Mouse (Mus musculus): ENCODE results near the gene Repin1. TPM values are rescaled to one million over a fixed set of nuclear protein-coding genes. Genes with fewer than 3 reads are reported as not detected.
A peak's percentile ranks its signal among the peaks of the same experiment; 100 is the strongest.

The Repin1 gene
- polyA plus RNA-seq, 1 experiment from 2014 or later, result 48.9 TPM

GRCm38 (mm10) chr6:48566312-48566711, 27.4 kb upstream of the Repin1 start:
- Histone ChIP-seq H3K4me3 (no peak overlapping the region), H3K27me3 (replicated peaks) (no peaks in the 10 kb centered on the region), H3K9me3 (no peaks in the 10 kb centered on the region), H3K9ac (no peak overlapping the region), H3K36me3 (replicated peaks) (0 out of 2 replicates have a peak, but pooled peaks cover 17% of the 10 kb centered on the region), H3K27ac (no peak overlapping the region), H3K4me1 (no peaks in the 10 kb centered on the region), H3K4me2 (no peak overlapping the region)
- 64% methylated on average over 5 of the region's 5 CpGs for WGBS
- ATAC-seq (replicated peaks), result no peak; the same call in 1 of the 2 replicates

GRCm38 (mm10) chr6:48568036-48568984, 25.4 kb upstream of the Repin1 start:
- Histone ChIP-seq H3K9me3 (no peaks in the 10 kb centered on the region), H3K4me2 (no peak overlapping the region), H3K9ac (no peak overlapping the region), H3K4me3 (no peak overlapping the region), H3K4me1 (no peaks in the 10 kb centered on the region), H3K27ac (no peak overlapping the region), H3K27me3 (replicated peaks) (no peaks in the 10 kb centered on the region), H3K36me3 (replicated peaks) (0 out of 2 replicates have a peak, but pooled peaks cover 17% of the 10 kb centered on the region)
- 84% methylated on average over 21 of the region's 21 CpGs for WGBS
- ATAC-seq (replicated peaks), result 0 out of 2 replicates have a peak, but pooled peaks have one; percentile 37

GRCm38 (mm10) chr6:48569065-48569807, 24.4 kb upstream of the Repin1 start:
- no peak for ATAC-seq (replicated peaks)
- Histone ChIP-seq H3K9me3 (no peaks in the 10 kb centered on the region), H3K4me1 (no peaks in the 10 kb centered on the region), H3K36me3 (replicated peaks) (0 out of 2 replicates have a peak, but pooled peaks cover 17% of the 10 kb centered on the region), H3K4me3 (no peak overlapping the region), H3K4me2 (no peak overlapping the region), H3K27me3 (replicated peaks) (no peaks in the 10 kb centered on the region), H3K9ac (no peak overlapping the region), H3K27ac (no peak overlapping the region)
- WGBS, result 87% methylated on average over 8 of the region's 8 CpGs

- Histone ChIP-seq H3K27me3 (replicated peaks) (no peaks in the 10 kb centered on the region), H3K36me3 (replicated peaks) (0 out of 2 replicates have a peak, but pooled peaks cover 8% of the 10 kb centered on the region), H3K27ac (no peak overlapping the region), H3K4me1 (no peaks in the 10 kb centered on the region), H3K9me3 (no peaks in the 10 kb centered on the region), H3K4me3 (no peak overlapping the region), H3K4me2 (no peak overlapping the region), H3K9ac (no peak overlapping the region)
- ATAC-seq (replicated peaks), result no peak
- 91% methylated on average over 5 of the region's 5 CpGs for WGBS
These were observed 21.7 kb upstream of the Repin1 start for GRCm38 (mm10) chr6:48572014-48572413.

GRCm38 (mm10) chr6:48572572-48573061, 21.1 kb upstream of the Repin1 start, which contains the start of gene Rarres2:
TSS of gene Rarres2 (minus strand) at chr6:48572789.
- Histone ChIP-seq H3K4me1 (no peaks in the 10 kb centered on the region), H3K4me3 (no peak within 1 kb of the TSS), H3K9me3 (no peaks in the 10 kb centered on the region), H3K27ac (no peak within 1 kb of the TSS), H3K4me2 (no peak within 1 kb of the TSS), H3K27me3 (replicated peaks) (no peaks in the 10 kb centered on the region), H3K9ac (no peak within 1 kb of the TSS), H3K36me3 (replicated peaks) (0 out of 2 replicates have a peak, but pooled peaks cover 8% of the 10 kb centered on the region)
- ATAC-seq (replicated peaks), result no peak
- 40% methylated on average over 6 of the region's 6 CpGs for WGBS

- Histone ChIP-seq H3K4me1 (no peaks in the 10 kb centered on the region), H3K27ac (no peak overlapping the region), H3K9ac (no peak overlapping the region), H3K27me3 (replicated peaks) (no peaks in the 10 kb centered on the region), H3K4me2 (no peak overlapping the region), H3K9me3 (no peaks in the 10 kb centered on the region), H3K4me3 (no peak overlapping the region), H3K36me3 (replicated peaks) (0 out of 2 replicates have a peak, but pooled peaks cover 8% of the 10 kb centered on the region)
- ATAC-seq (replicated peaks), result no peak
- 78% methylated on average over 10 of the region's 10 CpGs for WGBS
These were observed 20.4 kb upstream of the Repin1 start for GRCm38 (mm10) chr6:48573280-48573679.

GRCm38 (mm10) chr6:48573981-48574380, 19.7 kb upstream of the Repin1 start:
- no peaks in the 10 kb centered on the region for H3K27me3 ChIP-seq (replicated peaks)
- H3K4me1 ChIP-seq, result no peaks in the 10 kb centered on the region
- H3K36me3 ChIP-seq (replicated peaks), result 0 out of 2 replicates have a peak, but pooled peaks cover 8% of the 10 kb centered on the region
- no peaks in the 10 kb centered on the region for H3K9me3 ChIP-seq
- H3K4me3 ChIP-seq, result no peak overlapping the region
- ATAC-seq (replicated peaks), result no peak
- WGBS, result 80% methylated on average over 3 of the region's 3 CpGs
- H3K9ac ChIP-seq, result no peak overlapping the region
- no peak overlapping the region for H3K27ac ChIP-seq
- no peak overlapping the region for H3K4me2 ChIP-seq

GRCm38 (mm10) chr6:48578736-48579135, 14.9 kb upstream of the Repin1 start:
- no peak overlapping the region for H3K4me2 ChIP-seq
- H3K9me3 ChIP-seq, result no peaks in the 10 kb centered on the region
- H3K4me3 ChIP-seq, result no peak overlapping the region
- no peaks in the 10 kb centered on the region for H3K27me3 ChIP-seq (replicated peaks)
- 68% methylated on average over 5 of the region's 5 CpGs for WGBS
- no peak overlapping the region for H3K9ac ChIP-seq
- H3K4me1 ChIP-seq, result no peaks in the 10 kb centered on the region
- no peaks in the 10 kb centered on the region for H3K36me3 ChIP-seq (replicated peaks)
- H3K27ac ChIP-seq, result no peak overlapping the region
- no peak for ATAC-seq (replicated peaks)

- Histone ChIP-seq H3K27ac (no peak overlapping the region), H3K27me3 (replicated peaks) (no peaks in the 10 kb centered on the region), H3K9ac (no peak overlapping the region), H3K4me1 (no peaks in the 10 kb centered on the region), H3K4me3 (no peak overlapping the region), H3K4me2 (no peak overlapping the region), H3K9me3 (no peaks in the 10 kb centered on the region), H3K36me3 (replicated peaks) (no peaks in the 10 kb centered on the region)
- WGBS, result 48% methylated on average over 5 of the region's 5 CpGs
- ATAC-seq (replicated peaks), result no peak
These were observed 14.5 kb upstream of the Repin1 start for GRCm38 (mm10) chr6:48579215-48579648.

- H3K9ac ChIP-seq, result no peak overlapping the region
- no peak overlapping the region for H3K27ac ChIP-seq
- no peak overlapping the region for H3K4me2 ChIP-seq
- no peaks in the 10 kb centered on the region for H3K36me3 ChIP-seq (replicated peaks)
- WGBS, result 28% methylated on average over 3 of the region's 3 CpGs
- H3K27me3 ChIP-seq (replicated peaks), result no peaks in the 10 kb centered on the region
- no peaks in the 10 kb centered on the region for H3K9me3 ChIP-seq
- H3K4me3 ChIP-seq, result no peak overlapping the region
- H3K4me1 ChIP-seq, result no peaks in the 10 kb centered on the region
- ATAC-seq (replicated peaks), result no peak
These were observed 12.4 kb upstream of the Repin1 start for GRCm38 (mm10) chr6:48581257-48581656.

GRCm38 (mm10) chr6:48582037-48582436, 11.6 kb upstream of the Repin1 start:
- Histone ChIP-seq H3K27ac (no peak overlapping the region), H3K9ac (no peak overlapping the region), H3K4me2 (no peak overlapping the region), H3K9me3 (no peaks in the 10 kb centered on the region), H3K4me3 (no peak overlapping the region), H3K27me3 (replicated peaks) (no peaks in the 10 kb centered on the region), H3K36me3 (replicated peaks) (no peaks in the 10 kb centered on the region), H3K4me1 (no peaks in the 10 kb centered on the region)
- 79% methylated on average over 3 of the region's 3 CpGs for WGBS
- ATAC-seq (replicated peaks), result 0 out of 2 replicates have a peak, but pooled peaks have one; percentile 30

GRCm38 (mm10) chr6:48589194-48589750, 4.4 kb upstream of the Repin1 start, which contains the start of gene Gm45021:
TSS of gene Gm45021 (plus strand) at chr6:48589610.
- Histone ChIP-seq H3K4me3 (no peak within 1 kb of the TSS), H3K36me3 (replicated peaks) (no peaks in the 10 kb centered on the region), H3K9me3 (no peaks in the 10 kb centered on the region), H3K27me3 (replicated peaks) (no peaks in the 10 kb centered on the region), H3K27ac (no peak within 1 kb of the TSS), H3K4me2 (no peak within 1 kb of the TSS), H3K4me1 (peaks cover 6% of the 10 kb centered on the region), H3K9ac (no peak within 1 kb of the TSS)
- WGBS, result 79% methylated on average over 6 of the region's 6 CpGs
- no peak for ATAC-seq (replicated peaks)
